Mouse (Mus musculus) CH12.LX (cell line): ENCODE measurements at regions not wholly inside any gene's neighbourhood (a gene's known extent, or its start where the extent isn't known, plus 50 kb on each side); places are given as distances from the start of the nearest gene placed in this dataset.

Source experiments
- CHD2 ChIP-seq: IDR thresholded peaks from 2 replicates; pipeline ENCODE4 v1.6.1; 2011; ENCODE audit warnings: low read length, improper control_type of control experiment
- CTCF ChIP-seq, 2 experiments: IDR thresholded peaks in 1 of 2; conservative IDR thresholded peaks in 1 of 2; 2 replicates each; pipeline ENCODE4 v1.5.1; 2011 to 2012; ENCODE audit warnings: low read depth in 2 of 2, low read length in 2 of 2, improper control_type of control experiment in 1 of 2, inconsistent platforms in 1 of 2, mild to moderate bottlenecking in 1 of 2, moderate library complexity in 1 of 2
- E2F4 ChIP-seq: IDR thresholded peaks from 2 replicates; pipeline ENCODE4 v1.6.1; 2011; ENCODE audit warnings: low read depth, low read length, improper control_type of control experiment; ENCODE audit not compliant: insufficient replicate concordance
- EP300 ChIP-seq: IDR thresholded peaks from 2 replicates; pipeline ENCODE4 v1.6.1; 2011; ENCODE audit warnings: low read length, improper control_type of control experiment
- ETS1 ChIP-seq: conservative IDR thresholded peaks from 2 replicates; pipeline ENCODE4 v1.6.1; 2012; ENCODE audit warnings: low read depth, mild to moderate bottlenecking, inconsistent platforms, low read length, improper control_type of control experiment, moderate library complexity
- HCFC1 ChIP-seq: IDR thresholded peaks from 2 replicates; pipeline ENCODE4 v1.6.1; 2012; ENCODE audit warnings: low read depth, mild to moderate bottlenecking, inconsistent platforms, low read length, improper control_type of control experiment
- IRF4 ChIP-seq: IDR thresholded peaks from 2 replicates; pipeline ENCODE4 v1.6.1; 2014; ENCODE audit warnings: low read depth, mild to moderate bottlenecking, inconsistent platforms, low read length, improper control_type of control experiment
- KAT2A ChIP-seq: IDR thresholded peaks from 2 replicates; pipeline ENCODE4 v1.6.1; 2012; ENCODE audit warnings: low read length, improper control_type of control experiment, inconsistent platforms; ENCODE audit not compliant: insufficient replicate concordance
- MAFK ChIP-seq: IDR thresholded peaks from 2 replicates; pipeline ENCODE4 v1.6.1; 2011; ENCODE audit warnings: low read length, improper control_type of control experiment; ENCODE audit not compliant: insufficient replicate concordance
- MAX ChIP-seq: IDR thresholded peaks from 2 replicates; pipeline ENCODE4 v1.6.1; 2011; ENCODE audit warnings: low read length, improper control_type of control experiment
- POLR2A ChIP-seq: IDR thresholded peaks from 2 replicates; pipeline ENCODE4 v1.6.1; 2011; ENCODE audit warnings: low read depth, mild to moderate bottlenecking, improper control_type of control experiment, low read length
- RAD21 ChIP-seq: IDR thresholded peaks from 2 replicates; pipeline ENCODE4 v1.6.1; 2011; ENCODE audit warnings: low read depth, mild to moderate bottlenecking, low read length, improper control_type of control experiment, moderate library complexity
- TCF12 ChIP-seq: IDR thresholded peaks from 2 replicates; pipeline ENCODE4 v1.6.1; 2014; ENCODE audit warnings: low read depth, mild to moderate bottlenecking, inconsistent platforms, low read length, improper control_type of control experiment

DNA sequence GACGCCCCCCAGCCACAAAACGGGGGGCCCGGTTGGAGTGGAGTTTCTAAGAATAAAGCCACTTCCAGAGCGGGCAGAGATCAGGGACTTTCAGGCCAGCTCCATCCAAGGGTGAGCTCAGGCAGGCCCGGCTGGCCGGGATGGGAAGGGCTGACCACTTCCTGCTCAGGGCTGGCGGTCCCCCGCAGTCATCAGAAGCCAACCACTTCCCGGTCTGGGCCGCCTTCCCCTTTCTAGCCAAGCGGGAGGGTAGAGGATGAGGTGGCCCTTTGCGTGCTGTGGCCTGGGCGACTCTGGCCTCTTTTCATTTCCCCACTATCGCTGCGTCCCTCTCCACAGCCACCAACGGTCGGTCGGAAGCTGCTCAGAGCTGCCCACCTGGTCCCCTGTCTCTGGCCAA, 50.6 kb upstream of the Runx3 start:
- no peak for TF ChIP-seq HCFC1
- TF ChIP-seq CTCF (conservative IDR thresholded peaks at IDR 0.05 in 1 of 2, IDR thresholded peaks at IDR 0.05 in 1 of 2; ENCODE audit: low read depth in 2 of 2, low read length in 2 of 2), result no peak
- no peak for TF ChIP-seq EP300
- no peak for TF ChIP-seq IRF4
- no peak for TF ChIP-seq POLR2A
- no peak for TF ChIP-seq E2F4
- TF ChIP-seq MAX, result no peak
- TF ChIP-seq TCF12, result no peak
- TF ChIP-seq ETS1, result no peak
- TF ChIP-seq CHD2, result no peak
- TF ChIP-seq MAFK, result no peak
- no peak for TF ChIP-seq RAD21
- TF ChIP-seq KAT2A, result no peak
